Mouse (Mus musculus) spleen, adult 2 months (tissue): ENCODE measurements around the gene Rbm3.

Experiments used
- CTCF ChIP-seq: fragments of 200-500 bp; IDR thresholded peaks from 2 replicates; pipeline ENCODE4 v1.5.1; 2011; ENCODE audit warnings: mild to moderate bottlenecking, inconsistent platforms; ENCODE audit not compliant: insufficient read depth, insufficient read length, insufficient replicate concordance; ENCODE audit errors: extremely low read depth
- POLR2A ChIP-seq: fragments of 200-500 bp; IDR thresholded peaks from 2 replicates; pipeline ENCODE4 v1.6.1; 2011; ENCODE audit warnings: low read depth, low read length, inconsistent platforms

DNA sequence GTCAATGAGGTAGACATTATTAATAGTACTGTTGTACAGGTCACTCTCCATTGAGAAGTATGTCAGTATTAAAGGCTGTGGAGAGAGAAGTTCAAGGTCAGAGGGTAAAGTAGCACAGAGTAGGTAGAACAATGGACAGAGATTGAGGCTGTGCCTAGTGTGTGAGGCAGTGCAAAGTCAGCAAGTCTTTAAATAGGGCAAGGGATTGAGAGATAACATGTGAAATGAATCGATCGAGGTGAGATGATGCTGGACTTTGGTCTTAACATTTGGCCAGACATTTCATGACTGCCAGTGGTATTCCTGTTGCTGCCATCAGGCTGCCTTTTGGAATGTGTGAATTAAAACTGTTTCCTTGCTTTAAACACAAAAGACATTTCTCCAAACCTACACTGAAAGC is 33.2 kb upstream of the Rbm3 start:
- no peak for TF ChIP-seq POLR2A
- no peak for TF ChIP-seq CTCF
